Mouse (Mus musculus): ENCODE measurements around the gene Lrrc52.

The Lrrc52 gene

DNA sequence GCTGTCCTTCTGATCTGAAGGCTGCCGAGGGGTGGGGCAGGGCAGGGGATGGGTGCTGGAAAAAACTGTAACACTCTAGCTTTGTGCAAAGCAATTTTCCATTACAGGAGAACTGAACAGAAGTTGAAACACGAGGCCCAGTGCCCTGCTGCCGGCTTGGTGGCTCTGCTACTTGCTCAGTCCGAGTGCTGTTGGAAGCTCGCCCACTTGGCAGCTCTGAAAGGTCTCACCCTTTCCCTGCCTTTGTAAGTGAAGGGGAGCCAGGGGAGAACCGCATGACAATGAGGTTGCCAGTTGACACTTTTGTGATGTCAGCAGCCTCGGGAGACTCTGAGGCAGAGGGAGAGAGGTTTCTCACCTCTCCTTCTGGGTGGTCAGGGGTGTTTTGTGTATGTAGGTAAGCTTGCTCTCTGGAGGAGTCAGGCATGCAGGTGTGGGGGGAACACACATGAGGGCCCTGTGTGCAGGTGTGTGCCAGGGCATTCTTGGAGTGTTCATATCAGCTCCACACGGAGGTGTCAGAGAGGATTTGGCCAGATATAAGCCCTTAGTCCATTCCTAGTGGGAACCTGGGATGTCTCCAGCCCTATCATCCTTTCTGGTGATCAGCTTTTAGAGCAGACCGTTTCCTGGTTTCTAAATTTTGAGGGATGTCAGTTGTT, at the start of gene Lrrc52:
Gene Lrrc52 (minus strand): TSS at position 16 of the 662 bp plus-strand sequence.
- DNase-seq = peak; percentile 76 to 82

GRCm38 (mm10) chr1:167511621-167512020, 45.0 kb upstream of the Lrrc52 start:
- DNase-seq = no peak

- DNase-seq = no peak
Measured at GRCm38 (mm10) chr1:167506048-167506447, 39.5 kb upstream of the Lrrc52 start.

DNA sequence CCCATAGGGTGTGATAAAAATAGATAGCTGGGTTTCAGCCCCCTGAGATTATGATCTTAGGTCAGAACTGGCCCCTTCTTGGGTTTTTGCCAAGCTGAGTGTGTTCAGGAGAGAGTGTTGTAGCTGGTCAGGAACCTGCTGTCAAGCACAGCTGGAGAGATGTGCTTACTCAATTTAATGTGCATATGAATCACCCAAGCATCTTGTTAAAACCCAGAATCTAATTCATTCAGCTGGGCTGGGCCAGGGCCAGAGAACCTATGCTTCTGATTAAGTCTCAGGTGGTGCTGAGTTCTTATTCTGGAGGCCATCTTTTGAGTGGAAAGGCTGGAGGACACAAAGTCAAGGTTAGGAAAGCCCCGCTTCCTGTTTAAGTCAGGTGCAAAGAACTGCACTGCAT, 38.8 kb upstream of the Lrrc52 start:
- no peak for DNase-seq

DNA sequence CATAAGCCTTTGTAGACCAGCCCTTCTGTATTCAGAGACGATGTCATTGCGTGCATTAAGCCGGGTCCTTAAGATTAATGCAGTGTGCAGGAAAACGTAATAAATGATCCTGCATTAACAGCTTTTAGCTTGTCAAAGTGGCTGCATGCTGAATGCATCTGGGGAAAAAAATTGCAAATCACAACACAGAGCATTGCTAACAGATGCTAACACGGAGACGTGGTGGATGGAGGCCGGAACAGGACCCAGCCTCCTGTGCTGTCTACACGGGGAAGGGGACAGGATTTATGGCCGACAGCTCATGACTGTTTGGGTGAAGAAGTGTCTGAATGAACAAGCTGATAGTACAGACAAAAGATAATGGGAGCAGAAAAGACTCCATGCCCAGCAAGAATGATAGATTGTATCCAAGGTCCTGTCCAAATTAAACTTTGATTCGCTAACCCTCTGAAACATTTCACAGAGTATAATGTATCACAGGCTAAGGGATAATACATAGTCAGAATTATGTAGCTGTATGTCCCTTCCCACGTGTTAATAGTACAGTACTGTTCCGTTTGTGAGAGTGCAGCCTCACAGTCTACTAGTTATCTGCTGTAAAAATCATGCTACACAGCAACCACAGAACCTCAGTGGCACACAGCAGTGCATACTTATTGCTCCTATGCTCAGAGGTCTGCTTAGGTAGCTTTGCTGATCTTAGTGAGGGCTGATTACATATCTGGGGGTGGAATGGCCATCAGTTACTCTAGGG, 32.7 kb upstream of the Lrrc52 start:
- no peak for DNase-seq

DNA sequence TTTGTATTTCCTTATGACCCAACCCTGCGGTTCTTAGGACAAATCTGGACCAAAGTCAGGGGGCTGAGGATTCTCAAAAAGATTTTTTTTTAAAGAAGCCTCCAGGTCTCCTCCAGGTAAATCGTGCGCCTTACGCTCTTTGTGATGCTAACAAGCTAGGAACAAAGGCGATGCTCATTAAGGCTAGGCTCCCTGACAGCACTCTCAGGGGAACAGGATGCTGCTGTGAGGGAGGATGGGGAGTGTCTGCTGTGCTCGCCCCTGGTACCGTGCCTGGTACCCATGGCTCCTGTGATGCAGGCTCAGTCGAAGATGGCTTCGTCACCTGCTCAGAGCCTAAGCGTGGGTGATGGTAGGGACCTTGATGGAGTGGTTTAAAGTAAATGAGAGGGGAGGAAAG, 31.4 kb upstream of the Lrrc52 start:
- no peak for DNase-seq

DNA sequence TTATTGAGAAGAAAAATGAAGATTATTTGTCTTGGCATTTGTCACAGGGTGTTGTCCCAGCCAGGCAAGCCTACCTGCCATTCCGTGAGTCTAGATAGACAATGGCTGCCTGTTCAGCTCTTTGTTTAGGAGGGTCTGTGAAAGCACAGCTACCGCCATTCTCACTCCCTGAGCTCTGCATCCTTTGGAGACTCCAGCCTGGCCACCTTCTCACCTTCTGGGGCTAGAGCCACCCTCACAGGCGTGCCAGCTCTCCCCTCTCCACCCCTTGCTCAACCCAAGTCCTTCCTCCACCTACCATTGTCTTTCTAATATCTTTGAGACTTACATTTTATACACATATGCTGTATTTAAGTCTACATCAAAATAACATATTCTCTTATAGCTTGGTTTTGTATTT, 31.0 kb upstream of the Lrrc52 start:
- no peak for DNase-seq

GRCm38 (mm10) chr1:167491501-167491900, 24.9 kb upstream of the Lrrc52 start:
- no peak for DNase-seq

DNA sequence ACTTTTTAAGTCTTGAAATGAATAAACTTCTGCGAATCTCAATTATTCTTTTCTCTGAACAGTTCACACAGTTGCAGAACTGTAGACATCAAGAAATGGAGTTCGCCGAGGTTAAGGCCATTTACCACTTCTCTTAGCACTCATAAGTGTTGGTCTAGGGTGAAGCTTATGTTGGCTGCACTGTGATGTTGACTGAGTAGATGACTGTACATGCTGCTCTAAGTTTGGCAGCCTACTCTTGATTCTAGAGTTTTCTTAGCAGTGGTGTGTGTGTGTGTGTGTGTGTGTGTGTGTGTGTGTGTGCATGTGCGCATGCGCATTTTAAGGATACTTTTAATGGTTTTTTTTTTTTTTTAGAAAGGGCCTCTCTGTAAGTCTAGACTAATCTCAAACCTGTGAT, 21.4 kb upstream of the Lrrc52 start:
- DNase-seq = no peak

- DNase-seq = no peak
Measured at GRCm38 (mm10) chr1:167486959-167487680, 20.5 kb upstream of the Lrrc52 start.

DNA sequence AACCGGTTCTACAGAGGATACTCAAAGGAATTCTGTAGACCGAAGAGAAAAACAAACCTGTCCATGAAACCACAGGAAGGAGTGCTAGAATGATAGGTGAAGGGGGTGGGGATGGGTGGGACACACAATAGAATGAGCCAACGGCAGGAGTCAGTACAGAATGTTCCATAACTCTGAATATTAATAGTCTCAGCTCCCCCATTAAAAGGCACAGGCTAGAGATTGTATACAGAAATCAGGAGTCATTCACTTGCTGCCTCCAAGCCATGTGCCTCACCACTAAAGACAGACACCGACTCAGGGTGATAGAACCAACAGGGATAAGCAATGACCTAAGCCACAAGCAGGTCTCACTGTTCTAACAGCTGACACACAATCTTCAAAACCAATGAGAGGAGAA, 16.3 kb upstream of the Lrrc52 start:
- no peak for DNase-seq

- DNase-seq = no peak
Measured at GRCm38 (mm10) chr1:167473585-167473984, 7.0 kb upstream of the Lrrc52 start.

DNA sequence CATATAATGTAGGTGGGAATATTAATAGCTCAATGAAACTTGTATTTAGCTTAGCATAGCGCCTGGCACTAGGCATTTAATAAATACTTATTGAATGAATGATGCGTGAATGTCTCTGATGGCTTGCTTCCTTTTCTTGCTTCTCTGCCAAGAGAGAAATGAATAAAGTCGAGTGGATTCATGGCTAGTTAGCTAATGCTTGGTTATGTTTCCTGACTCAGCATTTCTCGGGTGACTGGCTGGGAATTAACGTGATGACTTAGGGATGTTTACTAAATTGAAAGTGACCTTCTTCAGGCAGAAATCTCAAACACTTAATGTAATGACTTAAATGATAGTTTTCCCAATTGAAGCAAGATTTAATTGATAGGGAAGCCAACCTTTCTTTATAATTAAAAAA, 1.3 kb upstream of the Lrrc52 start:
- DNase-seq = no peak

GRCm38 (mm10) chr1:167457311-167457710, 9.3 kb downstream of the Lrrc52 start:
- peak; percentile 23 to 63 for DNase-seq

GRCm38 (mm10) chr1:167453048-167453447, 13.5 kb downstream of the Lrrc52 start:
- DNase-seq = no peak

DNA sequence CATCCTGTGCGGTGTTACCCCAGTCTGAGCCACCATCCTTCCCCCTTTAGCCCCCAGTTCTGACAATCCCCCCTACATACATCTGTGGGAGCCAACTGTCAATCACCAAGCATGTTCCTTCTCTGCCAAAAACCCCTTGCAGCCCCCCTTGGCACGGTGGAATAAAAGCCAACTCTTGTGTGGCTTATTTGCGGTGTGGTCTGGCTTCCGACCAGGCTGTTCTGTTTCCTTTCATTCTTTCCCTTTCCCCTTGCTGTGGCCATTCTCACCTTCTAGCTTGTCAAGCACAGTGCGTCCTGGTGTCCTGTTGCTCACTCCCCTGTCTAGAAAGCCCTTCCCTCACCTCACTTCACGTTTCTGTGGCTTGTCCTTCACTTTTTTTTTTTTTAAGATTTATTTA, 14.1 kb downstream of the Lrrc52 start:
- DNase-seq = no peak

- no peak for DNase-seq
Measured at GRCm38 (mm10) chr1:167448598-167448997, 18.0 kb downstream of the Lrrc52 start.

DNA sequence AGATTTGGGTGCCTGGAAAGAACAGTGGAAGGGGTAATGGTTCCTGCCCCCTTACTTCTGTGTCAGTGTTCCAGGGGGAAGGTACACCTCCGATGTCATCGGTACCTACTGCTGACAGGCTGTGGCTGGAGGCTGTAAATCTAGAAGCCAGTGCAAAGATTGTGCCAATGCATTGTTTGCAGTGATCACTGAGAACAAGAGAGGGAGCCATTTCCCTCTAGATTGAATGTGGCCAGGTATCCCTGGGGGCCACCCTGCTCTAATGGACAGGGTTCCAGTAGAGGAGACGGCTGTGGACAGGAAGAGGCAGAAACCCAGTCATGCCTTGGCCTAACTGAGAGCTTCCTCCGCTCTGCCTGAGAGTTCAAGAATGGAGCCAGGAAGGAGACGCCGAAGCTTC, 18.5 kb downstream of the Lrrc52 start:
- peak in 1 of 2 experiments; percentile 11 for DNase-seq

- no peak for DNase-seq
Measured at GRCm38 (mm10) chr1:167446516-167446915, 20.1 kb downstream of the Lrrc52 start.

- no peak for DNase-seq
Measured at GRCm38 (mm10) chr1:167445167-167445566, 21.4 kb downstream of the Lrrc52 start.

DNA sequence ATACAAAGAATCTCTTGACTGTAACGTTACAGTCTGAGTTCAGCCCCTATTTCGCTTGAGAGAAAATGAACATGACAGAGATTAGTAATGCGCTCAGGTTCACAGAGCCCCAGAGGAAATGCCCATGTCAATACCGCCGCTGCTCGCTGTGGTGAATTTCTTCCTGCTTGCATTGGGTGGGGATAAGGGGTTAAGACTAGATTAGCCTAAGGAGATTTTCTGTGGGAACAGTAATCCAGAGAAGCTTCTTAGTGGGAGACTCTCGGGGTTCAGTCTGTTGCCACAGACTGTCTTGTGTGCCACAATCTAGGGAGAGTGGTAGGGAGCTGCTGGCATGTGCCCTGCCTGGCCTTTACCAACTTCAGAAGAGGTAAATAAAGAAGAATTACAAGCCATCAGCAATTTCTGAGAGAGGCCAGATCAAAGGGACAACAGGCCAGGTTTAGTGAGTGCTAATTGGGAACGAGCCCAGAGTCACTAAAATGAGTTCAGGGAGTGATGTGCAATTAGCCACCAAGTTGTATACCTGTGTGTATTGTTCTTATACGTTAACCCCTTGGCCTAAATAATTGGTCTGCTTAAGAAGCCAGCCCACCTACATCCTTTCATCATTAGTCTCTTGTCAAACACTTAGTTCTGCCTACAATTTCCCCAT, 28.2 kb downstream of the Lrrc52 start:
- no peak for DNase-seq

DNA sequence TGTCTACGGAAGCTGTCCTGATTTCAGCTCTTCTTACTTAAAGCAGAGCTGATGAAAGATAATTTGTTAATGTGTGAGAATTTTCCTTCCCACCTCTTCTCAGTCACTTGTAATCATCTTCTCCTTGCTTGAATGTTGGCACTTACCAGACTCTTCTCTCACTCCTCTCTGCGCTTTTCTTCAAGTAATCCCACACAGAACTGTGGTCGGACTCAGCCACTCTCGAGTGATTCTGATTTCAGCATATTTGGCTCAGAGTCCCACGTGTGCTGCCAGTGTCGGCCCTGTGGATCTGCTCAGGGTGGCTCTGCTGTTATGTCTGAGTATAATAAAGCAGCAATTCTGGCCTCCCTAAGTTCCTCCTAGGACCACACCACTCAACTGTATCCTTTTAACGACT, 29.5 kb downstream of the Lrrc52 start:
- no peak for DNase-seq

Measured in kidney, postnatal 36 days (tissue).